7 mouse cellular contexts compared by ENCODE assay signal in the genomic region with DNA sequence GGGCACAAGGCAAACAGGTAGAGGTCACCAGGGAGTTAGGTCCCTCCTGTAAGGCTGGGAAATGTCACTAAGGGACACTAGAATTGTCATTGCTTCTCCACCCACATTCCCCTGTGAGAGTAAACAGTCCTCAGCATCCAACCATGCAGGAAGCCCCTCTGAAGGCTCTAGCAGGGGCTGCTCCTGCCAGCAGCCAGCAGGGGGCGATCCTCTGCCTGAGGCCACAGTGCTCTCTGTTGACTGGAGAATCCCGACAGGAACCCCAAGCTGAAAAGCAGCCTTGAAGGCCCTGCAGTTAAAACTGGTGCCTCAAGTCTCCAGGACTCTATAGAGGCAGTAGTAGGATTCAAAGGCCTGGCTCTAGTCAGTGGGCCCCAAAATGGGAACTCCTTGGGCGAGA. TPM values are rescaled to one million over a fixed set of nuclear protein-coding genes. Genes with fewer than 3 reads are reported as not detected.
A peak's percentile ranks its signal among the peaks of the same experiment; 100 is the strongest.
DNase-seq lines count a peak whose midpoint lies in the region; ATAC-seq and TF ChIP-seq lines count a peak whose summit lies in the region.

No protein-coding gene starts in this region.

- in situ Hi-C loops in CH12.LX (cut with MboI; ENCODE audit: low pct_ligation_motif_present, low pct_unique_long_range_greater_than_20kb, low sequenced_read_pairs): no loop called here

- H3K4me1 ChIP-seq in CH12.LX (ENCODE audit: control insufficient read depth in 1 of 2, insufficient read depth in 2 of 2): no peaks in the 10 kb centered on the region
- no peaks in the 10 kb centered on the region for H3K4me1 ChIP-seq in lung, postnatal 0 days (ENCODE audit: insufficient read depth, low read depth, low read length)

- ATAC-seq in lung, postnatal 0 days: 0 out of 2 replicates have a peak, but pooled peaks have one; percentile 30

- no peak for TF ChIP-seq EP300 in CH12.LX (IDR thresholded peaks at IDR 0.05; ENCODE audit: low read length)
- no peak for TF ChIP-seq EP300 in lung, postnatal 0 days (IDR thresholded peaks at IDR 0.05)

- no peak overlapping the region for H3K27ac ChIP-seq in CH12.LX (ENCODE audit: insufficient read depth, low read depth)
- H3K27ac ChIP-seq in lung, postnatal 0 days (ENCODE audit: low read length): no peak overlapping the region

- H3K4me3 ChIP-seq in CH12.LX (replicated peaks in 1 of 3; ENCODE audit: low read depth in 2 of 3, low read length in 2 of 3, poor library complexity in 1 of 3): no peak overlapping the region
- no peak overlapping the region for H3K4me3 ChIP-seq in lung, postnatal 0 days (ENCODE audit: low read depth, low read length)

- peak; percentile 54 for DNase-seq in kidney, postnatal 10 days
- no peak for DNase-seq in kidney, adult 11 months
- DNase-seq in CH12.LX (ENCODE audit: extremely low read depth): no peak
- peak; percentile 57 for DNase-seq in NIH3T3 (ENCODE audit: low read depth)
- peak; percentile 24 for DNase-seq in lung, postnatal 0 days (ENCODE audit: low spot score)
- DNase-seq in gastrocnemius, postnatal 25 days: no peak
- DNase-seq in gastrocnemius, adult 8-10 months (ENCODE audit: low spot score in 2 of 2): no peak

- dilution Hi-C loops in CH12.LX (cut with MboI; ENCODE audit: extremely low pct_ligation_motif_present, extremely low pct_unique_long_range_greater_than_20kb, low sequenced_read_pairs): no loop called here

- 36% methylated on average over 3 of the region's 3 CpGs for WGBS in lung, postnatal 0 days

- peak; percentile 4 for TF ChIP-seq RAD21 in CH12.LX (IDR thresholded peaks at IDR 0.05; ENCODE audit: low read depth, low read length)

- no peaks in the 10 kb centered on the region for H3K79me2 ChIP-seq in CH12.LX (replicated peaks; ENCODE audit: control insufficient read depth, extremely low read depth, insufficient read depth, poor library complexity, severe bottlenecking)

- H3K9ac ChIP-seq in CH12.LX (ENCODE audit: insufficient read depth, low read depth): no peak overlapping the region
- H3K9ac ChIP-seq in lung, postnatal 0 days (replicated peaks; ENCODE audit: low read depth): no peak overlapping the region

- no peaks in the 10 kb centered on the region for H3K27me3 ChIP-seq in CH12.LX (replicated peaks)
- H3K27me3 ChIP-seq in lung, postnatal 0 days (replicated peaks; ENCODE audit: insufficient read depth, low read length): no peaks in the 10 kb centered on the region

- no peaks in the 10 kb centered on the region for H3K9me3 ChIP-seq in CH12.LX (replicated peaks; ENCODE audit: low read length)
- no peaks in the 10 kb centered on the region for H3K9me3 ChIP-seq in lung, postnatal 0 days (ENCODE audit: low read length)

- peaks cover 92 to 99% of the 10 kb centered on the region in 2 experiments for H3K36me3 ChIP-seq in CH12.LX (replicated peaks in 1 of 2; ENCODE audit: control insufficient read depth in 1 of 2, insufficient read depth in 1 of 2, low read length in 1 of 2)
- H3K36me3 ChIP-seq in lung, postnatal 0 days (ENCODE audit: insufficient read depth, low read length): peaks cover 72% of the 10 kb centered on the region

- no peak overlapping the region for H3K4me2 ChIP-seq in CH12.LX (ENCODE audit: insufficient read depth, low read depth, poor library complexity, severe bottlenecking)
- no peak overlapping the region for H3K4me2 ChIP-seq in lung, postnatal 0 days (replicated peaks; ENCODE audit: low read depth, low read length)

- peak; percentile 53 to 65 for TF ChIP-seq CTCF in CH12.LX (conservative IDR thresholded peaks at IDR 0.05 in 1 of 2, IDR thresholded peaks at IDR 0.05 in 1 of 2; ENCODE audit: low read depth in 2 of 2, low read length in 2 of 2)
- TF ChIP-seq CTCF in lung, postnatal 0 days (IDR thresholded peaks at IDR 0.05): peak; percentile 65

- TF ChIP-seq POLR2A in CH12.LX (IDR thresholded peaks at IDR 0.05; ENCODE audit: low read depth, low read length): no peak

TF ChIP-seq in CH12.LX, 34 proteins besides CTCF, POLR2A, EP300 and RAD21:
- TF ChIP-seq IRF4 (IDR thresholded peaks at IDR 0.05; ENCODE audit: low read depth, low read length): no peak
- TF ChIP-seq NELFE (IDR thresholded peaks at IDR 0.05; ENCODE audit: low read depth, low read length): no peak
- TF ChIP-seq ELF1 (IDR thresholded peaks at IDR 0.05; ENCODE audit: low read depth, low read length): no peak
- no peak for TF ChIP-seq MAFK (IDR thresholded peaks at IDR 0.05; ENCODE audit: insufficient replicate concordance, low read length)
- no peak for TF ChIP-seq ZKSCAN1 (IDR thresholded peaks at IDR 0.05; ENCODE audit: borderline replicate concordance, low read depth, low read length)
- TF ChIP-seq ZMIZ1 (IDR thresholded peaks at IDR 0.05; ENCODE audit: low read depth, low read length): no peak
- no peak for TF ChIP-seq MAX (IDR thresholded peaks at IDR 0.05; ENCODE audit: low read length)
- no peak for TF ChIP-seq MXI1 (IDR thresholded peaks at IDR 0.05; ENCODE audit: low read depth, low read length)
- no peak for TF ChIP-seq USF2 (conservative IDR thresholded peaks at IDR 0.05; ENCODE audit: low read depth, low read length)
- TF ChIP-seq JUND (conservative IDR thresholded peaks at IDR 0.05; ENCODE audit: low read depth, low read length): no peak
- TF ChIP-seq CHD2 (IDR thresholded peaks at IDR 0.05; ENCODE audit: low read length): no peak
- no peak for TF ChIP-seq TCF12 (IDR thresholded peaks at IDR 0.05; ENCODE audit: low read depth, low read length)
- TF ChIP-seq JUN (IDR thresholded peaks at IDR 0.05; ENCODE audit: insufficient read depth, low read depth, low read length): no peak
- no peak for TF ChIP-seq USF1 (IDR thresholded peaks at IDR 0.05; ENCODE audit: low read depth, low read length)
- no peak for TF ChIP-seq ZNF384 (IDR thresholded peaks at IDR 0.05; ENCODE audit: low read depth, low read length)

RNA-seq across cellular contexts. Expression of a gene that starts 14.0 kb away (rescaled TPM):
- total RNA-seq in CH12.LX (2012; rRNA removed): 41.7 and 49.1 TPM in 2 replicates
- 19.7 and 20.8 TPM in 2 replicates for total RNA-seq in CH12.LX (2014; rRNA removed)
- 51.0 and 56.0 TPM in 2 replicates for polyA plus RNA-seq in CH12.LX (2012; ENCODE audit: insufficient read length, low read depth)
- 12.5 and 12.7 TPM in 2 replicates for polyA plus RNA-seq in lung, postnatal 0 days (2015; fragmentation: Nextera tagmentation; extraction: Ambion mirVana)
- 10 to 100 TPM in 1 of 2 experiments, 1 to 10 TPM in 1; 9.2 to 10.6 TPM for total RNA-seq in gastrocnemius, postnatal 25 days (2021)
- 10 to 100 TPM in 2 of 4 experiments, 1 to 10 TPM in 2; 8.8 to 12.2 (median 10.3) TPM for total RNA-seq in gastrocnemius, adult 8-10 months (2022)

RNA-seq across cellular contexts. Expression of a gene that starts 14.0 kb away (rescaled TPM):
- total RNA-seq in CH12.LX (2012; rRNA removed) (13.4 and 13.5 TPM in 2 replicates), CH12.LX (2014; rRNA removed) (17.0 and 17.8 TPM in 2 replicates)
- polyA plus RNA-seq in CH12.LX (2012; ENCODE audit: insufficient read length, low read depth): 12.4 and 13.6 TPM in 2 replicates
- polyA plus RNA-seq in lung, postnatal 0 days (2015; fragmentation: Nextera tagmentation; extraction: Ambion mirVana): 24.4 and 25.0 TPM in 2 replicates
- 1 to 10 TPM; 5.8 to 8.3 TPM for total RNA-seq in gastrocnemius, postnatal 25 days (2021)
- total RNA-seq in gastrocnemius, adult 8-10 months (2022): 1 to 10 TPM; 6.3 to 7.6 (median 6.8) TPM

RNA-seq across cellular contexts. Expression of a gene that starts 27.3 kb away (rescaled TPM):
- total RNA-seq in CH12.LX (2012; rRNA removed) (not detected in 2 replicates), CH12.LX (2014; rRNA removed) (not detected in 2 replicates)
- not detected in 2 replicates for polyA plus RNA-seq in CH12.LX (2012; ENCODE audit: insufficient read length, low read depth)
- polyA plus RNA-seq in lung, postnatal 0 days (2015; fragmentation: Nextera tagmentation; extraction: Ambion mirVana): 703 and 838 TPM in 2 replicates
- total RNA-seq in gastrocnemius, postnatal 25 days (2021): 100 to 1,000 TPM in 1 of 2 experiments, 1 to 10 TPM in 1; 1.9 to 114 TPM
- 10 to 100 TPM in 2 of 4 experiments, 1 to 10 TPM in 2; 1.2 to 33.0 (median 9.6) TPM for total RNA-seq in gastrocnemius, adult 8-10 months (2022)

RNA-seq across cellular contexts. Expression of a gene that starts 56.8 kb away (rescaled TPM):
- total RNA-seq in CH12.LX (2012; rRNA removed): 41.8 and 43.6 TPM in 2 replicates
- 38.5 and 40.4 TPM in 2 replicates for total RNA-seq in CH12.LX (2014; rRNA removed)
- 37.8 and 43.8 TPM in 2 replicates for polyA plus RNA-seq in CH12.LX (2012; ENCODE audit: insufficient read length, low read depth)
- polyA plus RNA-seq in lung, postnatal 0 days (2015; fragmentation: Nextera tagmentation; extraction: Ambion mirVana): 16.2 and 18.5 TPM in 2 replicates
- total RNA-seq in gastrocnemius, postnatal 25 days (2021): 10 to 100 TPM; 11.0 to 12.9 TPM
- total RNA-seq in gastrocnemius, adult 8-10 months (2022): 10 to 100 TPM; 12.8 to 14.3 (median 13.8) TPM

RNA-seq across cellular contexts. Expression of a gene that starts 57.8 kb away (rescaled TPM):
- 0.04 TPM in 1 of 2 replicates, not detected in the other for total RNA-seq in CH12.LX (2012; rRNA removed)
- 0.07 TPM in 1 of 2 replicates, not detected in the other for total RNA-seq in CH12.LX (2014; rRNA removed)
- 0.07 and 0.11 TPM in 2 replicates for polyA plus RNA-seq in CH12.LX (2012; ENCODE audit: insufficient read length, low read depth)
- not detected in 2 replicates for polyA plus RNA-seq in lung, postnatal 0 days (2015; fragmentation: Nextera tagmentation; extraction: Ambion mirVana)
- total RNA-seq in gastrocnemius, postnatal 25 days (2021): not detected
- not detected for total RNA-seq in gastrocnemius, adult 8-10 months (2022)

Comparison
In these comparisons a context has a peak if more than half of its experiments do, and no peak if none do; other contexts are left out.
1. DNase-seq: peak in kidney, postnatal 10 days (single experiment), NIH3T3 (single experiment) and lung, postnatal 0 days (single experiment); none in kidney, adult 11 months (single experiment), CH12.LX (single experiment), gastrocnemius, postnatal 25 days (single experiment) and gastrocnemius, adult 8-10 months (0 of 2).